Mouse (Mus musculus) right cerebral cortex, postnatal 36 days (tissue): ENCODE measurements around the gene Scd3.
"Not testable (repeated sequence)": the region's sequence is repeated elsewhere in the genome, so short reads cannot be mapped to it uniquely, and the experiment has no call there.

Experiments used
- DNase-seq, 2 experiments: peaks; one replicate each; pipeline ENCODE4 v3.0.0; 2022; ENCODE audit warnings: low spot score in 2 of 2, mixed read lengths in 1 of 2

Gene Scd3

DNA sequence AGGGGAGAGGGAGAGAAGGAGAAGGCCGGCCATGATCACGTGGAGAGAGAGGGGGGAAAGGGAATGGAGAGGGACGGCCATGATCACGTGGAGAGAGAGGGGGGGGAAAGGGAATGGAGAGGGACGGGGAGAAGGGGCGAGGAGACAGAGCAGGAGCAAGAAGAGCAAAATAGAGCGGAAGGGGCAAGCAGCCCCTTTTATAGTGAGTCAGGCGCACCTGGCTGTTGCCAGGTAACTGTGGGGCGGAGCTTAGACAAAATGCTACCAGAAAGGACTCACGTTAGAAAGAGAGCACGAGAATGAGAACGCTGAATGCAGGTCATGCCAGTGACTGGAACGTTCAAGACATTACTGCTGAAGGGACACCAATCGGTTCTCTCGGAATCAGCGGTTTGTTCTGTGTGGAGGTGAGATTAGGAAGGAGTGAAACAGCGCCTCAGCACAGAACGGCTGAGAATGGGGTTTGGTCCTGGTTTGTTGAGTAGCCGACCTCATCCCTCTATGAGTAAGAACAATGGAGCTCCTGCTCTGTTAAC is 34.5 kb downstream of the Scd3 start:
- DNase-seq = no peak

- no peak for DNase-seq
Measured at GRCm38 (mm10) chr19:44238906-44239305, 35.8 kb downstream of the Scd3 start.

DNA sequence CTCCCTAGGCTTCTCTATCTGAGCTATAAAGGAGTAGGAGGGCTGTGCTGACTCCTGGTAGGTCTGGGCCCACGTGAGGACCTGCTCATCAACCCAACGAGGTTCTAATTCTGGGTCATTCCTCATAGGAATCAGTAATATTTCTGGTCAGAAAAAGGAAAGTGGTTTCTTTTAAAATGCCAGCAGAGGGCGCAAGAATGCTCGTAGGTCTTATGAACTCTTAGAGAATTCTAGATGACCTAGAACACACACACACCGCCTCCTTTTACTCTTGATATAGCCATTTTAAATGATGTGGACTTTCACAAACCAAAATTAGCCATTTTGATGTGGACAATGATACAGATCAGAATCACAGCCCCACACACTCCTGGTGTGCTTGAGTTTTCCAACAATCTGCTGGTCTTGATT is 42.7 kb downstream of the Scd3 start:
- DNase-seq = no peak

DNA sequence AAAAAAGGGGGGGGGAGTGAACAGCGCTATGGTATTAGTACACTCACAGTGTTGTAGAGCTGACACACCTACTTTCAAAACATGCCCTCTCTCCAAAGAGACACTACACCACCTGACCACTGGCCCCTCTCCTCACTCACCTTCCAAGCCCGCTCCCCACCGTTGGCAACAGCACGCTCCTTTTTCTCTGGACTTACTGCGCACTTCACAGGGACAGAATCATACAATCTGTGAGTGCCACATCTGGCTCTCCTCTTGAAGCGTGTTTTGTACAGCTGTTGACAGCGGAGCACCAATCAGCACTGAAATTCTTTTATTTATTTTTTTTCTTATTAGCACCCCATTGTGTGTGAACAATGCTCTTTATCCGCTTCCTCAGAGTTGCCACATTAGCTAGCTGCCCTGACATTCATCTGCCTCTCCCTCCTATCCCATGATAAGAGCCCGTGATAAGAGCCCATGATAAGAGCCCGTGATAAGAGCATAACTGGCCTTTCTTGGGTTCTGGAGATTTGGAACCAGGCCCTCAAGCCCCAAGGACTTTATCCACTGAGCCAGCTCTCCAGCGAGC is 43.4 kb downstream of the Scd3 start:
- no peak for DNase-seq

- DNase-seq = no peak
Measured at GRCm38 (mm10) chr19:44247281-44248080, 44.4 kb downstream of the Scd3 start.

DNA sequence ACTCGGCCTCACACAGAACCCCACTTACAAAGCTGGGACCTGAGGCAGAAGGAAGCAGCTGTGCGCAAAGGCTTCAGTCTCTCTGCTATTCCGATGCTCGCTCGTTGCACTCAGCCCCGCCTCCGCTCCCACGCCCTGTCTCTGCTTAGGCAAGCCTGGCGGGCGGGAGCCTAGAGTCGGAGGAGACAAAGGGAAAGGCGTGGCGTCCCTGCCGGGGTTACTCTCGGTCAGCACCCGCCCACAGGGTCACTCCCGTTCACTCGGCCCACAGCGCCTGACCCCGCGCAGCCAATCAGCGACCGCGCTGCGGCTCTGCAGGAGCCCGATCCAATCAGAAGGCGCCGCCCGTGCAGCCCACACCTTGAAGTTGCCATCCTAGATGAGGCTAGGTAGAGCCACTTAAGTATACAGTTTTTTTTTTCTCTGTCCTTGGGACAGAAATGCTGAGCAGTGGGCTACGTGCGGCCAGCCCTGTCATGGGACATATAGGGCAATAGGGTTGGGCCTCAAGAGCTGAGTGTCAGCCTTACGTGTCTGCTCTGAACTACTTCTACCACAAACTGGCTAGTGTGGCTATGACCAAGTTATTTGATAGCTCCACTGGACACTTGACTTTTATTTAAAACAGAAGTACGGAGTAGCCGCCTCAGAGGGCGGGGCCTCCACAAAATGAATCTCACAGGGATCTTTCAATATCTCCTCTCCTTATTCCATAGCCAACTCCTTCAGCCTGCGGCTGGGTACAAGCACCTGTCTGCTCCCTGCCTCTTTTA is 45.2 kb downstream of the Scd3 start:
- DNase-seq = peak; percentile 90 to 93

- DNase-seq = no peak
Measured at GRCm38 (mm10) chr19:44248854-44249351, 45.8 kb downstream of the Scd3 start.

DNA sequence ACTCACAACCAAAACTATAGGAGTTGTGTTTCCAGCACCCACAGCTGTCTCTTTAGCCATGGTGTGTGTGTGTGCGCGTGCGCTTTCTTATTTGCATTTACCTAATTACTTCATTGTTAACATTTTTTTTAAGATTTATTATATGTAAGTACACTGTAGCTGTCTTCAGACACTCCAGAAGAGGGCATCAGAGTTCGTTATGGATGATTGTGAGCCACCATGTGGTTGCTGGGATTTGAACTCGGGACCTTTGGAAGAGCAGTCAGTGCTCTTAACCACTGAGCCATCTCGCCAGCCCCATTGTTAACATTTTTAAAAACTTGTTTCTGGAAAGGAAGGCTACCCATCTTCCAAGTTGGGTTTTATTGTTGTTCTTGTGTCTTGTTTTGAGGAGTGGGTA is 48.1 kb downstream of the Scd3 start:
- DNase-seq = not testable (repeated sequence)

GRCm38 (mm10) chr19:44251936-44252558 is 49.0 kb downstream of the Scd3 start:
- no peak for DNase-seq

DNA sequence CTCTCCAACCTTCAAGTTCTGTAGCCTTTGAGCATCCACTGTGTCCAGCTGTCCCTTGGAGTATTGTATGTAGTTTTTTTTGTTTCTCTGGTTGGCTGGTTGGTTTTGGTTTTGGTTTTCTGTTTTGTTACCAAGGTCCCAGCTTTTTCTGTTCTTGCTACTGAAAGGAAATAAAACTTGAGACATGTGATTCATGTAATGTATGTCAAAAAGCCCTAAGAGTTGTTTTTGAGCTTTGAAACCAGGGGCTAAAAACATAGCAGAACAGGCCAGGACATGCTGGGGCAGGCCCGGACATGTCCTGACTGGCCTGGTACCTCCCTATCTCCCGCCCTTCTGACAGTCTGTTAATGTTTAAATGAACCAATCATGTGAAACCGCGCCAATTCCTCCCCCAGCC is 51.0 kb downstream of the Scd3 start:
- not testable (repeated sequence) for DNase-seq

GRCm38 (mm10) chr19:44257377-44257966 is 54.4 kb downstream of the Scd3 start:
- DNase-seq = no peak

- DNase-seq = no peak
Measured at GRCm38 (mm10) chr19:44259484-44259883, 56.4 kb downstream of the Scd3 start.

- DNase-seq = no peak
Measured at GRCm38 (mm10) chr19:44260487-44260886, 57.4 kb downstream of the Scd3 start.

DNA sequence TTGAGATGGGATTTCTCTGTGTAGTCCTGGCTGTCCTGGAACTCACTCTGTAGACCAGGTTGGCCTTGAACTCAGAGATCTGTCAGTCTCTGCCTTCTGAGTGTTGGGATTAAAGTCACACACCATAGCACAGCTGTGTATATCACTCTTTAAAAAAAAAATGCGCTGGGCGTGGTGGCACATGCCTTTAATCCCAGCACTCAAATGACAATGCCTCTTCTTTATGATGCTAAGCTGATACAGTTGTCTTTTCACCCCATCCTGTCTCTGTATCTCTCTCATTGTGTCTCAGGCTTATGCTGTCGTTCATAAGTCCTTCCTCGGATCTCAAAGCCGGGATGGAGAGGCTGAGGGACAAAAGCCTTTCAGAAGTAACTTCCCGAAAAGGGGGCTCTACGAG is 58.7 kb downstream of the Scd3 start:
- no peak for DNase-seq

DNA sequence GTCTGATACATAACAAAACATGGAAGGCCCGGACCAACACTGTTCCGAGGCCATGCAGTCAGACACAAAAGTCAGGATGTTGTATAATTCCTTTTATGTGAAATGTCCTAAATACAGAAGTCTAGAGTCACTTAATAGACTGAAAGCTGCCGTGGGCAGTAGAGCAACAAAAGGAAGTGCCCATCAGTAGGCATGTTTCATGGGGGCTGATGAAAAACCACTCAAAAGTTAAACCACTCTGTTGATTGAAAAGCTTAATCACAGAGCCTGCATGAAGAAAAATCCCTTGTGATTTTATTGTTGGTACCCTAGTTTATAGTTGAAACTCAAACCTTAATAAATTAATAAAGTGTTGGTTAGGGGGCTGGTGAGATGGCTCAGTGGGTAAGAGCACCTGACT is 60.5 kb downstream of the Scd3 start:
- no peak for DNase-seq

DNA sequence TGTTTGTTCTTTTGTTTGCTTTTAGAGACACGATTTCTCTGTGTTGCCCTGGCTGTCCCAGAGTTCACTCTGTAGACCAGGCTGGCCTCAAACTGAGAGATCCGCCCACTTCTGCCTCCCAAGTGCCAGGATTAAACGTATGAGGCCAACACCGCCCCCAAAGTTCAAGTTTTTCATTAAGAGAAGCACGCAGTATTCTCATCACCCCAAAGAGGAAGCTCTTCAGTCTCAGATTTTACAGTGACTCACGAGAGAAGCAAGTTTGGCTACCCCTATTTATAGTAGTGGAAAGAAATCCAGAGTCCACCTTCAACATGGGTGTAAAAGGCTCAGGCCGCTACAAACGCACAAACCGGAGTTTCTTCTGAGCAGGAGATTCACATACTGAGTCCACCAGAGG is 61.2 kb downstream of the Scd3 start:
- DNase-seq = no peak

DNA sequence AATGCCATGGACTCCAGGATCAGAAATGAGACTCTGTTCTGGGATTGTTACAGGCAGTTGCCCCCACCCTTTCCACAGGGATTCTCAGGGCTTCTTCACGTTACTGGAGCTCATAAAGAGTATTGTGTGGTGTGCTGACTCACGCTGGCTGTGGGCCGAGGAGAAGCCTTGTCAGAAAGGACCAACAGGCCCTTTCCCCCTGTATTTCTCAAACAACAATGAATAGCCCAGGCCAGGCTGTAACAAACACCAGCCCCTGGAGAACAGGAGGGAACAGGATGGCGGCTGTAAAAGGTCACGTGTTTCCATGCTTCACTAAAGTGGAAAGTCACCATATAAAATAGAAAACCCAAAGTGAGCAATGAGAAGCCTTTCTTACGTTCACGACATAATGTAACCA is 62.2 kb downstream of the Scd3 start:
- DNase-seq = no peak

DNA sequence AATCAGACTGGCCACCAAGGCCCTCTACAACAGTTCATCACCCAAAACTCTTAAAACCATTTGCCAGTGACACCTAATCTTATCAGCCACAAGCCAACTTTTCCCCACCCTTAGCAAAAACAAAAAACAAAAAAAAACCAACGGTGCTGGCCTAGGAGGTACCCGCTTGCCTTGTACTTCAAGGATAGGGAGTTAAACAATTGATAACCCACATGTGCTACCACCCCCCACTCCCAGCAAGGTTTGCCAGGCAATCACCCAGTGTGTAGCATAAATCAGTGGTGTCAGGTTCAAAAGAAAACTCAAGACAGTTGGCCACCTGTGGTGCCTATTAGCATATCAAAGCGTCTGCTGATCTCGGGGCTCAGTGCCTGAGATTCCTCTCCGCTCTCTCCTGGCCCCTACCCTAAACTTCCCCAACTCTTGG is 62.9 kb downstream of the Scd3 start:
- DNase-seq = no peak

DNA sequence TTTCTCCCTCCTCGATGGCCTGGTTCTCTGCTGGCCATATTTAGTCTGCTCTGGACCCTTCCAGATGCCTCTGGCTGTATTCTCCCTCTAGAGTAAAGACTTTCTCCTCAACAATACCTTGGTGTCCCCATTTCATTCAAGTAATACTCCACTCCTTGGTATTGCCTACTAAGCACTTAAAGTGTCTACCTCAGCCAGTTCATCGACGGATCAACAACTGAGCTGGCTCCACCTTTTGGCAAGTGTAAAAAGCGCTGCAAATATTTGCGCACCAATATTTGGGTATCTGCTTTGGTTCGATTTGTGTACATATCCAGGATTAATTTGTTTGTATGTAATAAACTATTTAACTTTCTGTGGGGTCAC is 63.4 kb downstream of the Scd3 start:
- no peak for DNase-seq

- DNase-seq = peak; percentile 90
Measured at GRCm38 (mm10) chr19:44266824-44267498, 63.9 kb downstream of the Scd3 start.

DNA sequence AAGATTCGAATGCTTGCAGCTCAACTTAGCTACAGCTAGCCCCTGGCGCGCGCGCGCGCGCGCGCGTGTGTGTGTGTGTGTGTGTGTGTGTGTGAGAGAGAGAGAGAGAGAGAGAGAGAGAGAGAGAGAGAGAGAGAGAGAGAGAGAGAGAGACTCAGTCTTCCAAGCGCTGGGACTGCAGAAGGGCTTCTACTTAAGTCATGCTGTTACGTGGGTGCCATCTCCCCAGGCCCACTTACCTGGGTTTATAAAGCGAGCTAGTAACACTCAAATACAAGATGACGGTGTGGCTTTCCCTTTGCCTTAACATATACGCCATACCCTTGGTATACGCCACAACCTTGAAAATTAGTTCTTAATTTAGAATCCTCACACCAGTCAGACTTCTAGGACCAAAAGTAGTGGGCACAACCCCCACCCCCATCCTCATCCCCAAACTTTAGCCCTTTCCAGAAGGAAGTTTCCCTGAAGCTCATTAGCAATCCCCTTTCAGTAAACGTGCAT is 64.5 kb downstream of the Scd3 start:
- no peak for DNase-seq
